Mouse (Mus musculus): ENCODE measurements around the gene Rab40c.

The Rab40c gene

GRCm38 (mm10) chr17:25895415-25895814, 24.1 kb downstream of the Rab40c start:
- DNase-seq, result no peak

- no peak for DNase-seq
These were observed 25.4 kb downstream of the Rab40c start for GRCm38 (mm10) chr17:25893975-25894617.

GRCm38 (mm10) chr17:25888837-25889236, 30.7 kb downstream of the Rab40c start:
- DNase-seq, result no peak

- no peak for DNase-seq
These were observed 32.1 kb downstream of the Rab40c start for GRCm38 (mm10) chr17:25887467-25887866.

GRCm38 (mm10) chr17:25886806-25887205, 32.7 kb downstream of the Rab40c start:
- no peak for DNase-seq

GRCm38 (mm10) chr17:25885636-25886035, 33.9 kb downstream of the Rab40c start:
- DNase-seq, result no peak

GRCm38 (mm10) chr17:25883824-25884223, 35.7 kb downstream of the Rab40c start:
- no peak for DNase-seq

GRCm38 (mm10) chr17:25883268-25883667, 36.3 kb downstream of the Rab40c start:
- no peak for DNase-seq

GRCm38 (mm10) chr17:25882306-25882705, 37.2 kb downstream of the Rab40c start:
- no peak for DNase-seq

GRCm38 (mm10) chr17:25881691-25882090, 37.8 kb downstream of the Rab40c start:
- no peak for DNase-seq

- no peak for DNase-seq
These were observed 38.5 kb downstream of the Rab40c start for GRCm38 (mm10) chr17:25880913-25881641.

GRCm38 (mm10) chr17:25880196-25880910, 39.2 kb downstream of the Rab40c start, which contains the start of gene Wfikkn1:
Gene Wfikkn1, minus strand, starts transcription at chr17:25880858.
- DNase-seq, result no peak

- DNase-seq, result no peak
These were observed 39.8 kb downstream of the Rab40c start for GRCm38 (mm10) chr17:25879750-25880149.

- DNase-seq, result no peak
These were observed 40.3 kb downstream of the Rab40c start for GRCm38 (mm10) chr17:25879261-25879660.

GRCm38 (mm10) chr17:25878611-25879180, 40.8 kb downstream of the Rab40c start:
- no peak for DNase-seq

GRCm38 (mm10) chr17:25877741-25878610, 41.6 kb downstream of the Rab40c start:
- no peak for DNase-seq

GRCm38 (mm10) chr17:25877025-25877424, 42.5 kb downstream of the Rab40c start:
- DNase-seq, result no peak

- DNase-seq, result no peak
These were observed 43.1 kb downstream of the Rab40c start for GRCm38 (mm10) chr17:25876347-25876915.

- peak; percentile 93 for DNase-seq
These were observed 44.1 kb downstream of the Rab40c start for GRCm38 (mm10) chr17:25875171-25876136.

- peak; percentile 95 for DNase-seq
These were observed 44.8 kb downstream of the Rab40c start, which contains the start of gene Mettl26 for GRCm38 (mm10) chr17:25874721-25875170. Gene Mettl26, plus strand, starts transcription at chr17:25875074.
